Mouse (Mus musculus): Measurements from ENCODE around the gene Pfas. TPM values are rescaled to one million over a fixed set of nuclear protein-coding genes. Genes with fewer than 3 reads are reported as not detected.
"Not testable (repeated sequence)": the region's sequence is repeated elsewhere in the genome, so short reads cannot be mapped to it uniquely, and the experiment has no call there.

Pfas gene
- polyA plus RNA-seq, 1 experiment from 2014 or later = 44.4 TPM

DNA sequence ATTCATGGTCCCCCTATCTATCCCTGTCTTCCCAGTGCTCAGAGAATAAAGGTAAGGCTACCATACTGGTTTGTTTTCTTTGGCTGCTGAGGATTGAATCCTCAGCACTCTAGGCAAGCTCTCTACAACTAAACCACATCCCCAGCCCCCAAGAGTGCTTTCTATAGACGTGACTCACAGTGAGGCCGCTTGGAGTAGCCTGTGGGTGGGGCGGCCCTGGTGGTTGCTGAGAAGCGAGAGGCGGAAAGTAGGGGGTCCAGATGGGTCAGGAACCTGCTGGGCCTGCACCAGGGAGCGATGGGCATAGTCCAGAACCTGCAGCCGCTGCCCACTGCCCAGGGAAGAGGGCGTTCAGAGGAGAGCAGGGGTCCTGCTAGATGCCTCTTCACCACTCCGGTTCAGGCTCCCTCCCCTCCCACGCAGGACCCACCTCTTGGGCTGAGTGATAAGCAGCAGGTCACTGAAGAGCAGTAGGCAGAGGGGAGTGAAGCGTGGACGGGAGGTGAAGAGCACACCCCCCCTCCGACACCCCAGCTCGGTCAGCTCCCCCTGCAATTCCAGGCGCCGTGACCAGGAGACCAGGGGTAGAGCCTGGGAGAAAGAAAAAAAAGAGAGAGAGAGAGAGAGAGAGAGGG lies 61.3 kb downstream of the Pfas start:
- ATAC-seq = no peak
- H3K4me2 ChIP-seq = no peak overlapping the region; the same call in 1 of the 2 replicates
- no peak overlapping the region for H3K4me3 ChIP-seq
- no peak overlapping the region for H3K9ac ChIP-seq
- 47% methylated on average over 16 of the region's 16 CpGs for WGBS (ENCODE audit: insufficient replicate concordance)
- 0 out of 2 replicates have a peak, but pooled peaks cover 5% of the 10 kb centered on the region for H3K4me1 ChIP-seq
- no peaks in the 10 kb centered on the region for H3K9me3 ChIP-seq (replicated peaks)
- no peaks in the 10 kb centered on the region for H3K36me3 ChIP-seq
- H3K27me3 ChIP-seq (replicated peaks) = peaks cover 28% of the 10 kb centered on the region
- no peak overlapping the region for H3K27ac ChIP-seq

DNA sequence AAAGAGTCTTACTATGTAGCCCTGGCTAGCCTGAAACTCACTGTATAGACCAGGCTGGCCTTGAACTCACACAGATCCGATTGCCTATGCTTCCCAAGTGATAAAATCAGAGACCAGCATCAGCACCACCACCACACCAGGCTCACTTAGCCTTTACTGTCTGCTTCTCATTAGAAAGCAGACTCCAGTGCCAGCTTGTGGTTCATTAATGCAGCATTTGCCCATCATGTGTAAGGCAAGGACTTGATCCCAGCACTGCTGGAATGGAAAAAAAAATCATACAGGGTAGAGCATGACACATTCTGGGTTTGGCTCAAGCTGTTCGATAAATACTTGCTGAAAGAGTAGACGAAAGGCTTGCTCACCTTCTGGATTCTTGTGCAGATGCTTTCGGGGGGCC lies 62.3 kb downstream of the Pfas start:
- 73% methylated on average over 4 of the region's 4 CpGs for WGBS (ENCODE audit: insufficient replicate concordance)
- no peak for ATAC-seq
- Histone ChIP-seq H3K4me1 (0 out of 2 replicates have a peak, but pooled peaks cover 5% of the 10 kb centered on the region), H3K27ac (no peak overlapping the region), H3K4me2 (no peak overlapping the region), H3K4me3 (no peak overlapping the region), H3K36me3 (no peaks in the 10 kb centered on the region), H3K9me3 (replicated peaks) (no peaks in the 10 kb centered on the region), H3K27me3 (replicated peaks) (peaks cover 19% of the 10 kb centered on the region), H3K9ac (no peak overlapping the region)

DNA sequence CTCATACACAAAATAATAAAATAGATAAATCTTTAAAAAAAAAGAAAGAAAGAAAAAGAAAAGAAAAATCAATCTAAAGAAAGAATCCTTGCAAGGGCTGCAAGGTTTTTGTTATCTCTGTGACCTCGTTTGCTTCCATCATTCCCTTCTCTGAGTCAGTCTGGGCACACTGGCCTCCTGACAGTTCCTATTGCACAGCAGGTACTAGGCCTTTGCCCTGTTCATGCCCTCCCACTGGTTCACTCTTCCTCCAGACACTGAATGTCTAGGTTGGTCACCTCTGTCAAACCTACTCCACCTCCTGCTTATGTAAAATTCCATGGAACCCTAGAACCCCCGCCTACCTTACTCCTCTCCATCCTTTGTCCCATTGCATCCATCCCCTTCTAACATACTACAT lies 63.0 kb downstream of the Pfas start:
- Histone ChIP-seq H3K4me2 (no peak overlapping the region), H3K4me3 (no peak overlapping the region), H3K27ac (no peak overlapping the region), H3K27me3 (replicated peaks) (peaks cover 19% of the 10 kb centered on the region), H3K36me3 (no peaks in the 10 kb centered on the region), H3K9ac (no peak overlapping the region), H3K4me1 (peaks cover 9% of the 10 kb centered on the region), H3K9me3 (replicated peaks) (no peaks in the 10 kb centered on the region)
- no peak for ATAC-seq
- WGBS (ENCODE audit: insufficient replicate concordance) = 39% methylated on average over 2 of the region's 2 CpGs

DNA sequence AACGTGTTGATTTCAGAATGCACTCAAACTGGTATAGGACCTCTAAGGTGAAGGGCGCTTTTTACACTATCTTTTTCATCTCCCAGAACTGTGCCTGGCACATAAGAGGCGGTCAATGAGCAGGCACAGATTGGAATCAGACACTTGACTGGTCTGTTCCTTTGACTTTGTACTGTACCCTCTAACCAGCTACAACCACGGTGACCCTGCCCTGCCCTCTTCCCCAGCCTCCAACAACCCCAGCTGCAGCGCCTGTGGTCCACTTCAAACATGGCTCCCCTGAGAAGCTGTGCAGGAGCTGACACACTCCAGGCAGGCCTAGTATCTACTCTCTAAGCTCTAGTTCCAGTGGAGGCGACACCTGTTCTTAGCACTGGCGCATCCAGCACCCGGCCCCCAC lies 65.5 kb downstream of the Pfas start:
- no peaks in the 10 kb centered on the region for H3K9me3 ChIP-seq (replicated peaks)
- no peak overlapping the region for H3K4me2 ChIP-seq
- WGBS (ENCODE audit: insufficient replicate concordance) = 73% methylated on average over 8 of the region's 8 CpGs
- H3K4me3 ChIP-seq = no peak overlapping the region
- H3K36me3 ChIP-seq = no peaks in the 10 kb centered on the region
- no peak overlapping the region for H3K9ac ChIP-seq
- no peak overlapping the region for H3K27ac ChIP-seq
- no peak for ATAC-seq
- H3K27me3 ChIP-seq (replicated peaks) = peaks cover 18% of the 10 kb centered on the region
- H3K4me1 ChIP-seq = peaks cover 23% of the 10 kb centered on the region

DNA sequence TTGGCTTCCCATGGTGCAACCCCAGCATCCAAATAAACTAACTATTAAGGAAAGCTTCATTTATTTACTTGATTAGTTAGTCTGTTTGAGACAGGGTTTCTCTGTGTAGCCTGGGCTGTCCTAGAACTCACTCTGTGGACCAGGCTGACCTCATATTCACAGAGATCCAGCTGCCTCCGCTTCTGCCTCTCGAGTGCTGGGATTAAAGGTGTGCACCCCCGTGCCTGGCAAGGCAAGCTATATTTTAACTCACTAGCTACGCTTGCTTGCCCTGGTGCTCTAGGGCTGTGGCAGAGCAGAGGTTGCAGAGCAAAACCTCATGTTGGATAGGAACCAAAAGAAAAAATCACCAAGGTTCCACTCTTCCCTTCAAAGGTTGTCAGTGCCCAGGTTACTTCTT lies 67.7 kb downstream of the Pfas start:
- peaks cover 18% of the 10 kb centered on the region for H3K4me1 ChIP-seq

DNA sequence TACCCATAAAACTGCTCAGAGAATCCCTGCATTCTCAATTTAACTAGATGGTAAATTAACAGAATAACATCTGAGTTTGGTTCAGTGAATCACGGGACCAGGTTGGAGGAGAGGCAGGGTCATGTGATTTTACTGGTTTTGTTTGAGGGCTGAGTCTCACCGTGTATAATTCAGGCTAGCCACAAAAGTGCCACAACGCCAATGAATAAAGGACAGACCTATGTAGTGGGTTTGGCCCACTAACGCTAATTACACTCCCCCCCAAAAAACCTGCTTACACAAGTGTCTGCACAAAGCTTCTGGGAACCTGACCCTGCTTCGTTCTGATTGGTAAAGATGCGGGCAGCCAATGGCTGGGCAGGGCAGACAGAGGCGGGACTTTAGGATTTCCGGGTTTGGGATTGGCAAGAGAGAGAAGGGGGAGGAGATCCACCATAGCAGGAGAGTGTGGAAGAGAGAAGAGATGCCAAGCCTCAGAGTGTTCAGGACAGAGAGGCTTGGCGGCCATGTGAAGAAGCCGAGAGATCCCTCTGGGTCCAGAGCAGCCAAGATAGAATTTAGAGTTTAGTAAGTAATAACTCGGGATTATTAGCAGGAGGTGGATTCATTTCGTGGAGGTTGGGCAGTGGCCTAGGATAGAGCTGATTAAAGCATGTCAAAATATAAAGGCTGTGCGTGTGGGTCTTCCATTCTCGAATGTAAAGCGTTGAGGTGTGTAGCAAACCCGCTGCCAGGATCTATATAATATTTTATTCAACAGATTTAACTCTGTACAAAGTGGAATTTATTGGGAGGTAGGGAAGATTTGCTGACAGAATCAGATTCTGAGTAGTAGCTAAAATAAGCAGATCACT lies 68.6 kb downstream of the Pfas start:
- no peaks in the 10 kb centered on the region for H3K9me3 ChIP-seq (replicated peaks)
- 6% methylated on average over 16 of the region's 16 CpGs for WGBS (ENCODE audit: insufficient replicate concordance)
- peak; percentile 99 for ATAC-seq
- peaks cover 18% of the 10 kb centered on the region for H3K4me1 ChIP-seq
- H3K9ac ChIP-seq = peak overlapping the region; percentile 63
- H3K27me3 ChIP-seq (replicated peaks) = no peaks in the 10 kb centered on the region
- H3K27ac ChIP-seq = no peak overlapping the region
- no peaks in the 10 kb centered on the region for H3K36me3 ChIP-seq
- peak overlapping the region; percentile 56 for H3K4me3 ChIP-seq
- peak overlapping the region; percentile 70 for H3K4me2 ChIP-seq

More for the DNA sequence above, 67.7 kb downstream of the Pfas start:
- Histone ChIP-seq H3K9ac (no peak overlapping the region), H3K27ac (no peak overlapping the region), H3K4me2 (peak overlapping the region; percentile 70), H3K36me3 (no peaks in the 10 kb centered on the region), H3K9me3 (replicated peaks) (no peaks in the 10 kb centered on the region), H3K4me3 (peak overlapping the region; percentile 56), H3K27me3 (replicated peaks) (no peaks in the 10 kb centered on the region)
- ATAC-seq = no peak
- 56% methylated on average over 4 of the region's 4 CpGs for WGBS (ENCODE audit: insufficient replicate concordance)

DNA sequence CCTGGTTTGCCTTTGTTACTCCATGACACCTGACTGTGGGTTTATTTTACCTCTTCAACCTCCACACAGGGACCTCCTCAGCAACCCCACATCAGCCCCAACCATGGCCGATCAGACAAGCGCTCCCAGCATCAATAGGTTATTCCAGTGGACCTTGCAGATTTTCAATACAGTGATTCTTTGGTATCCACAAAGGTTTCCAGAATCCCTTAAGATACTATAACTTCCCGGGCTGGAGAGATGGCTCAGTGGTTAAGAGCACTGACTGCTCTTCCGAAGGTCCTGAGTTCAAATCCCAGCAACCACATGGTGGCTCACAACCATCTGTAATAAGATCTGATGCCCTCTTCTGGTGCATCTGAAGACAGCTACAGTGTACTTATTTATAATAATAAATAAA lies 71.3 kb downstream of the Pfas start:
- 79% methylated on average over 4 of the region's 4 CpGs for WGBS (ENCODE audit: insufficient replicate concordance)
- H3K4me3 ChIP-seq; H3K4me2 ChIP-seq; H3K36me3 ChIP-seq; H3K9ac ChIP-seq; ATAC-seq; H3K27ac ChIP-seq; H3K27me3 ChIP-seq (replicated peaks); H3K9me3 ChIP-seq (replicated peaks): not testable (repeated sequence)
- peaks cover 18% of the 10 kb centered on the region for H3K4me1 ChIP-seq

Small RNAs within 50 kb of the gene (microRNA-seq; reads per million reads assigned to microRNA genes)
- gene Mir3062 = 9.5 reads per million, percentile 21 among the genes with 10 or more reads in this experiment

Other genes starting within 250 kb of the Pfas start
- 40.4 and 42.0 TPM in 2 replicates for gene Ndel1, start 136.6 kb downstream of the Pfas start, polyA plus RNA-seq (2016; fragmentation: Nextera tagmentation; extraction: Ambion mirVana)
- 0.07 and 0.10 TPM in 2 replicates for gene Rnf222, start 119.9 kb downstream of the Pfas start, polyA plus RNA-seq (2016; fragmentation: Nextera tagmentation; extraction: Ambion mirVana)
- 938 and 976 TPM in 2 replicates for gene Rpl26, start 106.9 kb downstream of the Pfas start, polyA plus RNA-seq (2016; fragmentation: Nextera tagmentation; extraction: Ambion mirVana)
- not detected in 2 replicates for gene Odf4, start 81.4 kb downstream of the Pfas start, polyA plus RNA-seq (2016; fragmentation: Nextera tagmentation; extraction: Ambion mirVana)
- 2.9 and 3.0 TPM in 2 replicates for gene Arhgef15, start 51.0 kb downstream of the Pfas start, polyA plus RNA-seq (2016; fragmentation: Nextera tagmentation; extraction: Ambion mirVana)
- gene Slc25a35, start 40.3 kb downstream of the Pfas start, polyA plus RNA-seq (2016; fragmentation: Nextera tagmentation; extraction: Ambion mirVana) = 0.87 and 0.90 TPM in 2 replicates
- 54.7 and 61.0 TPM in 2 replicates for gene Rangrf, start 33.3 kb downstream of the Pfas start, polyA plus RNA-seq (2016; fragmentation: Nextera tagmentation; extraction: Ambion mirVana)
- 31.4 and 34.2 TPM in 2 replicates for gene Ctc1, start 7.5 kb upstream of the Pfas start, polyA plus RNA-seq (2016; fragmentation: Nextera tagmentation; extraction: Ambion mirVana)
- gene Aurkb, start 37.2 kb upstream of the Pfas start, polyA plus RNA-seq (2016; fragmentation: Nextera tagmentation; extraction: Ambion mirVana) = 142 TPM in 2 replicates
- gene Borcs6, start 51.3 kb upstream of the Pfas start, polyA plus RNA-seq (2016; fragmentation: Nextera tagmentation; extraction: Ambion mirVana) = 5.3 and 6.1 TPM in 2 replicates
- gene Tmem107, start 62.3 kb upstream of the Pfas start, polyA plus RNA-seq (2016; fragmentation: Nextera tagmentation; extraction: Ambion mirVana) = 32.0 and 34.8 TPM in 2 replicates
- gene Vamp2, start 80.0 kb upstream of the Pfas start, polyA plus RNA-seq (2016; fragmentation: Nextera tagmentation; extraction: Ambion mirVana) = 26.3 and 27.5 TPM in 2 replicates
- gene Per1, start 86.8 kb upstream of the Pfas start, polyA plus RNA-seq (2016; fragmentation: Nextera tagmentation; extraction: Ambion mirVana) = 2.5 and 4.0 TPM in 2 replicates
- 0.44 and 0.46 TPM in 2 replicates for gene Hes7, start 111.9 kb upstream of the Pfas start, polyA plus RNA-seq (2016; fragmentation: Nextera tagmentation; extraction: Ambion mirVana)
- 0.14 TPM in 1 of 2 replicates, not detected in the other for gene 9130213A22Rik, start 114.1 kb upstream of the Pfas start, polyA plus RNA-seq (2016; fragmentation: Nextera tagmentation; extraction: Ambion mirVana)
- gene Aloxe3, start 117.4 kb upstream of the Pfas start, polyA plus RNA-seq (2016; fragmentation: Nextera tagmentation; extraction: Ambion mirVana) = not detected in 2 replicates
- gene Alox12b, start 148.5 kb upstream of the Pfas start, polyA plus RNA-seq (2016; fragmentation: Nextera tagmentation; extraction: Ambion mirVana) = not detected in 2 replicates
- gene Alox8, start 189.4 kb upstream of the Pfas start, polyA plus RNA-seq (2016; fragmentation: Nextera tagmentation; extraction: Ambion mirVana) = not detected in 2 replicates
- gene Gucy2e, start 228.6 kb upstream of the Pfas start, polyA plus RNA-seq (2016; fragmentation: Nextera tagmentation; extraction: Ambion mirVana) = not detected in 2 replicates

Data from liver, embryonic 12.5 days (tissue).